Mouse (Mus musculus) right cerebral cortex, adult 2 months (tissue): Measurements from ENCODE around the gene Sart3.
"Not testable (repeated sequence)": the region's sequence is repeated elsewhere in the genome, so short reads cannot be mapped to it uniquely, and the experiment has no call there.

Source experiments
- DNase-seq, 2 experiments: peaks; one replicate each; pipeline ENCODE4 v3.0.0; 2021 to 2022; ENCODE audit warnings: low spot score in 2 of 2

The Sart3 gene

GRCm38 (mm10) chr5:113790453-113791196 lies 18.3 kb upstream of the Sart3 start:
- DNase-seq = no peak

- DNase-seq = no peak
Observed at GRCm38 (mm10) chr5:113789075-113789788, 16.9 kb upstream of the Sart3 start.

GRCm38 (mm10) chr5:113788645-113789044 lies 16.3 kb upstream of the Sart3 start:
- DNase-seq = no peak

- no peak for DNase-seq
Observed at GRCm38 (mm10) chr5:113786985-113787384, 14.7 kb upstream of the Sart3 start.

- not testable (repeated sequence) for DNase-seq
Observed at GRCm38 (mm10) chr5:113784104-113784503, 11.8 kb upstream of the Sart3 start.

GRCm38 (mm10) chr5:113783581-113784001 lies 11.3 kb upstream of the Sart3 start:
- peak; percentile 52 to 59 for DNase-seq

- no peak for DNase-seq
Observed at GRCm38 (mm10) chr5:113782624-113783023, 10.3 kb upstream of the Sart3 start.

- no peak for DNase-seq
Observed at GRCm38 (mm10) chr5:113781875-113782274, 9.6 kb upstream of the Sart3 start.

GRCm38 (mm10) chr5:113781254-113781653 lies 8.9 kb upstream of the Sart3 start:
- peak in 1 of 2 experiments; percentile 43 for DNase-seq

- peak in 1 of 2 experiments; percentile 41 for DNase-seq
Observed at GRCm38 (mm10) chr5:113780763-113781162, 8.5 kb upstream of the Sart3 start.

- no peak for DNase-seq
Observed at GRCm38 (mm10) chr5:113780082-113780752, 7.9 kb upstream of the Sart3 start.

- no peak for DNase-seq
Observed at GRCm38 (mm10) chr5:113779569-113779968, 7.3 kb upstream of the Sart3 start.

- DNase-seq = not testable (repeated sequence)
Observed at GRCm38 (mm10) chr5:113777728-113778127, 5.4 kb upstream of the Sart3 start.

GRCm38 (mm10) chr5:113776896-113777226 lies 4.6 kb upstream of the Sart3 start:
- DNase-seq = no peak

- no peak for DNase-seq
Observed at GRCm38 (mm10) chr5:113776128-113776895, 4.0 kb upstream of the Sart3 start.

- no peak for DNase-seq
Observed at GRCm38 (mm10) chr5:113775585-113775984, 3.3 kb upstream of the Sart3 start.

- peak; percentile 91 for DNase-seq
Observed at GRCm38 (mm10) chr5:113773664-113774063, 1.4 kb upstream of the Sart3 start.

GRCm38 (mm10) chr5:113772905-113773519 lies 702 bp upstream of the Sart3 start:
- no peak for DNase-seq

GRCm38 (mm10) chr5:113771213-113772162 lies 822 bp downstream of the Sart3 start:
- DNase-seq = peak; percentile 92

GRCm38 (mm10) chr5:113768806-113769205 lies 3.5 kb downstream of the Sart3 start:
- DNase-seq = no peak
